Mouse (Mus musculus): ENCODE measurements around the gene Lsm3. TPM values are rescaled to one million over a fixed set of nuclear protein-coding genes. Genes with fewer than 3 reads are reported as not detected.

Lsm3 gene
- polyA plus RNA-seq, 1 experiment from 2014 or later = 165 TPM

- Histone ChIP-seq H3K27me3 (ENCODE audit: control insufficient read depth, insufficient read depth, low read length) (no peaks in the 10 kb centered on the region), H3K36me3 (replicated peaks; ENCODE audit: control insufficient read depth, insufficient read depth) (no peaks in the 10 kb centered on the region), H3K27ac (no peak overlapping the region), H3K9ac (no peak overlapping the region), H3K4me3 (replicated peaks; ENCODE audit: low read length) (no peak overlapping the region), H3K4me2 (replicated peaks) (no peak overlapping the region), H3K4me1 (replicated peaks; ENCODE audit: control insufficient read depth, insufficient read depth, low read length) (no peaks in the 10 kb centered on the region), H3K9me3 (ENCODE audit: control insufficient read depth, low read length) (no peaks in the 10 kb centered on the region)
- 63% methylated on average over 4 of the region's 4 CpGs for WGBS
- ATAC-seq (ENCODE audit: low FRiP score) (no peak), DNase-seq (ENCODE audit: low spot score) (no peak)
These were observed 43.6 kb downstream of the Lsm3 start for GRCm38 (mm10) chr6:91559371-91559770.

GRCm38 (mm10) chr6:91560186-91560585 is 44.5 kb downstream of the Lsm3 start:
- H3K27ac ChIP-seq = no peak overlapping the region
- 93% methylated on average over 3 of the region's 3 CpGs for whole genome bisulfite sequencing
- no peaks in the 10 kb centered on the region for H3K4me1 ChIP-seq (replicated peaks; ENCODE audit: control insufficient read depth, insufficient read depth, low read length)
- H3K4me3 ChIP-seq (replicated peaks; ENCODE audit: low read length) = no peak overlapping the region
- H3K27me3 ChIP-seq (ENCODE audit: control insufficient read depth, insufficient read depth, low read length) = no peaks in the 10 kb centered on the region
- DNase-seq (ENCODE audit: low spot score) (no peak), ATAC-seq (ENCODE audit: low FRiP score) (no peak)
- no peaks in the 10 kb centered on the region for H3K9me3 ChIP-seq (ENCODE audit: control insufficient read depth, low read length)
- no peaks in the 10 kb centered on the region for H3K36me3 ChIP-seq (replicated peaks; ENCODE audit: control insufficient read depth, insufficient read depth)
- H3K9ac ChIP-seq = no peak overlapping the region
- H3K4me2 ChIP-seq (replicated peaks) = no peak overlapping the region

- DNase-seq (ENCODE audit: low spot score) = no peak
These were observed 47.3 kb downstream of the Lsm3 start for GRCm38 (mm10) chr6:91563031-91563430.

GRCm38 (mm10) chr6:91566407-91566806 is 50.7 kb downstream of the Lsm3 start:
- H3K4me3 ChIP-seq (replicated peaks; ENCODE audit: low read length) = no peak overlapping the region
- H3K4me1 ChIP-seq (replicated peaks; ENCODE audit: control insufficient read depth, insufficient read depth, low read length) = no peaks in the 10 kb centered on the region
- no peak overlapping the region for H3K27ac ChIP-seq
- no peaks in the 10 kb centered on the region for H3K27me3 ChIP-seq (ENCODE audit: control insufficient read depth, insufficient read depth, low read length)
- no peak for ATAC-seq (ENCODE audit: low FRiP score)
- no peak overlapping the region for H3K4me2 ChIP-seq (replicated peaks)
- H3K36me3 ChIP-seq (replicated peaks; ENCODE audit: control insufficient read depth, insufficient read depth) = no peaks in the 10 kb centered on the region
- DNase-seq (ENCODE audit: low spot score) = no peak
- 84% methylated on average over 9 of the region's 9 CpGs for WGBS
- H3K9ac ChIP-seq = no peak overlapping the region
- H3K9me3 ChIP-seq (ENCODE audit: control insufficient read depth, low read length) = no peaks in the 10 kb centered on the region

More at GRCm38 (mm10) chr6:91563031-91563430, 47.3 kb downstream of the Lsm3 start:
- Histone ChIP-seq H3K9ac (no peak overlapping the region), H3K9me3 (ENCODE audit: control insufficient read depth, low read length) (no peaks in the 10 kb centered on the region), H3K27ac (no peak overlapping the region), H3K4me3 (replicated peaks; ENCODE audit: low read length) (no peak overlapping the region), H3K36me3 (replicated peaks; ENCODE audit: control insufficient read depth, insufficient read depth) (no peaks in the 10 kb centered on the region), H3K27me3 (ENCODE audit: control insufficient read depth, insufficient read depth, low read length) (no peaks in the 10 kb centered on the region), H3K4me2 (replicated peaks) (no peak overlapping the region), H3K4me1 (replicated peaks; ENCODE audit: control insufficient read depth, insufficient read depth, low read length) (no peaks in the 10 kb centered on the region)
- no peak for ATAC-seq (ENCODE audit: low FRiP score)
- WGBS = 84% methylated on average over 3 of the region's 3 CpGs

Other genes with a start within 250 kb of the Lsm3 start
- 7.5 and 8.8 TPM in 2 replicates for gene Wnt7a, start 104.6 kb upstream of the Lsm3 start, polyA plus RNA-seq (2014; fragmentation: Nextera tagmentation; extraction: Ambion mirVana)
- gene Chchd4, start 42.4 kb upstream of the Lsm3 start, polyA plus RNA-seq (2014; fragmentation: Nextera tagmentation; extraction: Ambion mirVana) = 36.3 and 37.4 TPM in 2 replicates
- gene Tmem43, start 42.2 kb upstream of the Lsm3 start, polyA plus RNA-seq (2014; fragmentation: Nextera tagmentation; extraction: Ambion mirVana) = 45.5 and 55.0 TPM in 2 replicates
- 17.2 and 17.7 TPM in 2 replicates for gene Xpc, start within 50 bp of the Lsm3 start, polyA plus RNA-seq (2014; fragmentation: Nextera tagmentation; extraction: Ambion mirVana)
- 91.6 and 98.5 TPM in 2 replicates for gene Slc6a6, start 168.1 kb downstream of the Lsm3 start, polyA plus RNA-seq (2014; fragmentation: Nextera tagmentation; extraction: Ambion mirVana)